Mouse (Mus musculus): Measurements from ENCODE around the gene Ivd.

DNA sequence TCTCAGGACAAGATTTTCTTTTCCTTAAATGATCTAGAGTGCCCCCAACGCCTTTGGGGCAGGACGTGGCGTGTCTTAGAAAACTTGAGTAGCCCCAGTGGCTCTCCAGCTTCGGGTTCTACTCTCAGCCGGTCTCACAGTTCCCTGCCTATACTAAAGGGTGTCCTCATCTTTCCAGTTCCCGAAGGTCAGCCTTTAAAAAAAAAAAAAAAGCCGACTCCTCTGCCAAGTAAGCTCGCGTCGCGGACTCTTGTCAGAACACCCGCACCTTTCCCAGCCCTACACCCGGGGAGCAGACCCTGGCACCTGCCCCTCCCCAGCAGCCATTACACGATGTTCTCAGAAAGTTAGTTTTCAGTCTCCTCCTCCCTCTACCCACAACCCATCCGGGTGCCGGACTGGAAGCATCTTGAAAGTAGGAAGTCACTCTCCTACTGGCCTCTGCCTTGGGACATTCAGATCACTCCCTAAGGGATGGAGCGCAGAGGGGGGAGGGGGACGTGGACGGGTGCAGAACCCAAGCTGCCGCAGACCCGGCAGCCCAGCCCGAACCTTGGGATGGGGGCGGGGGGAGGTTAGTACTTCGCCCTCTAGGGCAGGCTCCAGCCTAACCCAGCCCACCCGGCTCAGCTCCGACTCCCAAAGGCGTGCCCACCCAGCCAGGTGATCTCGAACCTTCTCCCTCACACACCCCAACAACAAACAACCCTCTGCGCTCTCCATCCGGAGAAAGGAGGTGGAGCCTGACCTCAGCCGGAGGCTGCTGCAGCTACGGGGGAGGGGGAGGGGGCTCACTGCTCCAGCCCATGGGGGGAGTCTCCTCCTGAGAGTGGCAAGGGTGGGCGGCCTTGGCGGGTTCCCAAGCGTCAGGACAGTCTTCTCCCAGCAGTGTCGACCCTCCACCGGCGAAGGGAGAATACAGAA lies 34.5 kb downstream of the Ivd start:
- 0 out of 2 replicates have a peak, but pooled peaks have one; percentile 6 for TF ChIP-seq POLR2A (IDR thresholded peaks at IDR 0.05; ENCODE audit: low read depth, low read length)
- no peak for TF ChIP-seq CTCF (IDR thresholded peaks at IDR 0.05; ENCODE audit: extremely low read depth, insufficient read length, insufficient replicate concordance, low read depth, low read length)

Data from small intestine, adult 2 months (tissue).